Mouse (Mus musculus): ENCODE measurements around the gene Tmem248. TPM values are rescaled to one million over a fixed set of nuclear protein-coding genes. Genes with fewer than 3 reads are reported as not detected.

The Tmem248 gene
- total and polyA plus RNA-seq, 2 experiments, result 19.8 to 34.3 TPM

DNA sequence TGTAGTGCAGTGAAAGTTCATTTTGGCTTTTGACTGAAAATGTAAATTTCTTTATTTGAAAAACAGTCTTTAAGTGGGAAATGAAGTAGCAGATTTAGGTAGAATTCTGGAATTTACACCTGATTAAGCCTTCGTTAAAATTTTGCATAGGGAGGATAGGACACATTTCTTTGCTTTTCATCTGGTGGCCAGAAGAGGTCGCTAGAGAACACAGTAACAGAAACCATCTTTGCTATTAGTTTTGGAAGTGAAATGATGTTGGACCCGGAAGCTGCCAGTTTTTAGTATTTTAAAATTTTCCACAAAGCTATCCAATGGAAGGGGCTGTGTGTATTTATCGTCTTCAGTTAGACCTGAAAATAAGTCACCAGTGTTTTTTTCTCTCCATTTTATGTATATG is 58.6 kb downstream of the Tmem248 start:
- H3K36me3 ChIP-seq (ENCODE audit: control insufficient read depth, insufficient read depth, low read length), result peaks cover 19% of the 10 kb centered on the region
- H3K27me3 ChIP-seq (ENCODE audit: control insufficient read depth, insufficient read depth, low read length), result no peaks in the 10 kb centered on the region
- H3K27ac ChIP-seq (replicated peaks; ENCODE audit: insufficient read depth, low read depth, low read length), result no peak overlapping the region
- H3K79me2 ChIP-seq (ENCODE audit: control insufficient read depth, insufficient read depth, low read length), result no peaks in the 10 kb centered on the region
- no peak overlapping the region for H3K9ac ChIP-seq (ENCODE audit: low read depth, low read length)
- WGBS, result 44% methylated on average over 4 of the region's 4 CpGs
- H3K4me3 ChIP-seq (ENCODE audit: insufficient read depth, low read depth, low read length), result no peak overlapping the region
- DNase-seq (ENCODE audit: extremely low read depth, low read depth, low spot score), result peak; percentile 34
- H3K4me1 ChIP-seq (ENCODE audit: control insufficient read depth, insufficient read depth, low read length), result no peaks in the 10 kb centered on the region
- TF ChIP-seq POLR2A (IDR thresholded peaks at IDR 0.05; ENCODE audit: extremely low read depth, insufficient read depth, low read length) (no peak), CTCF (IDR thresholded peaks at IDR 0.05; ENCODE audit: low read depth, low read length) (peak; percentile 39; the same call in 1 of the 2 replicates)

DNA sequence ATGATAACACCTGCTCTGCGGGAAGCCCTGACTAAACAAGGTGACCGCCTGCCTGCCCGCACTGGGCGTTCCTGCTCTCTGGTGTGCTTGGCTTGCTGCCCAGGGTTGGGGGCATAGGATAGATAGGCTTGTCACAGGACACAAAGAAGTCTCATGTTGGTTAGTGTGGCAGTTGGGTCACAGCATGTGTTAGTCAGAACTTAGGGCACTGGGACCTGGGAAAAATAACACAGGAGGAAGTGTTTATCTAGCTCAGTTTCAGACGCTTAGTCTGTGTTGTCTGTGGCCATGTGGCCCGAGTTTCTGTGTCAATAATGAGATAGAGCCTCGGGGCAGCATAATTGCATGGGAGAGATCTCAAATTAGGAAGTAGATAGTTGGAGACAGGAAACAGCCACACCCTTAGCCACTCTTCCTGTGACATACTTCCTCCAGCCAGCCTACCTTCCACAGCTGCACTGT is 61.2 kb downstream of the Tmem248 start:
- H3K36me3 ChIP-seq (ENCODE audit: control insufficient read depth, insufficient read depth, low read length), result peaks cover 20% of the 10 kb centered on the region
- 80% methylated on average over 7 of the region's 7 CpGs for WGBS
- no peaks in the 10 kb centered on the region for H3K4me1 ChIP-seq (ENCODE audit: control insufficient read depth, insufficient read depth, low read length)
- H3K27ac ChIP-seq (replicated peaks; ENCODE audit: insufficient read depth, low read depth, low read length), result 0 out of 2 replicates have a peak overlapping the region, but pooled peaks have one; percentile 4
- no peaks in the 10 kb centered on the region for H3K27me3 ChIP-seq (ENCODE audit: control insufficient read depth, insufficient read depth, low read length)
- no peak for TF ChIP-seq CTCF (IDR thresholded peaks at IDR 0.05; ENCODE audit: low read depth, low read length)
- DNase-seq (ENCODE audit: extremely low read depth, low read depth, low spot score), result no peak
- no peak overlapping the region for H3K9ac ChIP-seq (ENCODE audit: low read depth, low read length)
- H3K79me2 ChIP-seq (ENCODE audit: control insufficient read depth, insufficient read depth, low read length), result no peaks in the 10 kb centered on the region
- no peak overlapping the region for H3K4me3 ChIP-seq (ENCODE audit: insufficient read depth, low read depth, low read length)

DNA sequence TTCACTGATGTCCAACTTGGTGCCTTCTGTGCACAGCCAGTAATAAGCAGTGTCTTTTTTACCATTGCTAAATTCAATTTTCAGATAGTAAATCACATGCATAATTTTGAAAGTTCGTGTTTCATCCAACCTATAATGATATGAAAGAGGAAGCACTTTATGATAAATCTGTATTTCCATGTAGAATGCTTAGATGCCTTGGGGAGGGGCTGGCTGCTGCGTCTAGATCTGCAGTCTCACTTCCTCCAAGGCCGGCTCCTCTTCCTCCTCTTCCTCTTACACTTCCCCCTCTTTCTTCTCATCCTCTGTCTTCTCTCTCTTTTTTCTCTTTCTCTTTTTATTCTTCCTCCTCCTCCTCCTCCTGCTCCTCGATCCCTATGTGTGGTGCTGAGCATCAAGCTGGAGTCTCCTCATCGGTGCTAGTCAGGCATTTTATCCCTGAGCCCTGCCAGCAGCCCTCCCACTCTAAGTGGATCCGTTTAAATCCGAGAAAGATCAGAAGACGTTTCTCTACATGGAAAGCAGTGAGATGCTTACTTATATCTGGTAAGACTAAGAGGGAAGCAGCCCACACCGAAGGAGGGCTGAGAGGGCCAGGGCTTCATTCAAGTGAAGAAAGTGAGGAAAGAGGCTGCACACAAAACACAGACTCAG is 66.3 kb downstream of the Tmem248 start:
- no peak overlapping the region for H3K27ac ChIP-seq (replicated peaks; ENCODE audit: insufficient read depth, low read depth, low read length)
- no peaks in the 10 kb centered on the region for H3K79me2 ChIP-seq (ENCODE audit: control insufficient read depth, insufficient read depth, low read length)
- no peak for TF ChIP-seq CTCF (IDR thresholded peaks at IDR 0.05; ENCODE audit: low read depth, low read length)
- TF ChIP-seq POLR2A (IDR thresholded peaks at IDR 0.05; ENCODE audit: extremely low read depth, insufficient read depth, low read length), result no peak
- H3K27me3 ChIP-seq (ENCODE audit: control insufficient read depth, insufficient read depth, low read length), result no peaks in the 10 kb centered on the region
- no peak overlapping the region for H3K9ac ChIP-seq (ENCODE audit: low read depth, low read length)
- no peak overlapping the region for H3K4me3 ChIP-seq (ENCODE audit: insufficient read depth, low read depth, low read length)
- H3K36me3 ChIP-seq (ENCODE audit: control insufficient read depth, insufficient read depth, low read length), result peaks cover 12% of the 10 kb centered on the region
- WGBS, result 86% methylated on average over 9 of the region's 9 CpGs
- H3K4me1 ChIP-seq (ENCODE audit: control insufficient read depth, insufficient read depth, low read length), result no peaks in the 10 kb centered on the region
- DNase-seq (ENCODE audit: extremely low read depth, low read depth, low spot score), result no peak

DNA sequence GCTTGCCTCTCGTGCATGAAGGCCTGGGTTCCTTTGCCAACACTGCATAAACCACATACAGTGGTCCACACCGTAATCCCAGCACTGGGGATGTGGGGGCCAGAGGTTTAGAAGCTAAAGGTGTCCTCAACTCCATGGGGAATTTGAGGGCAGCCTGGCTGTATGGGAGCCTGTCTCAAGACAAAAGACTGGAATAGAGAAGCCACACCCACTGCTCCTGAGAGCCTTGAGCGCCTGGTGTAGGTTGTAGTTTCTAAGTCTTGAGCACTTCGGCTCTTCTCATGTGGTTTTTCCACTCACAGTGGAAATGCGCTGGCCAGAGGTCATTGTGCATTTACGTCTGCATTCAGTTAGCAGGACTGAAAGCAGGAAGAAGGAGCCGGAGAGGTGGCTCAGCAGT is 71.2 kb downstream of the Tmem248 start:
- Histone ChIP-seq H3K36me3 (ENCODE audit: control insufficient read depth, insufficient read depth, low read length) (peaks cover 8% of the 10 kb centered on the region), H3K4me1 (ENCODE audit: control insufficient read depth, insufficient read depth, low read length) (no peaks in the 10 kb centered on the region), H3K4me3 (ENCODE audit: insufficient read depth, low read depth, low read length) (no peak overlapping the region), H3K27ac (replicated peaks; ENCODE audit: insufficient read depth, low read depth, low read length) (no peak overlapping the region), H3K9ac (ENCODE audit: low read depth, low read length) (no peak overlapping the region), H3K27me3 (ENCODE audit: control insufficient read depth, insufficient read depth, low read length) (no peaks in the 10 kb centered on the region), H3K79me2 (ENCODE audit: control insufficient read depth, insufficient read depth, low read length) (no peaks in the 10 kb centered on the region)
- WGBS, result 97% methylated on average over 7 of the region's 7 CpGs
- TF ChIP-seq POLR2A (IDR thresholded peaks at IDR 0.05; ENCODE audit: extremely low read depth, insufficient read depth, low read length) (no peak), CTCF (IDR thresholded peaks at IDR 0.05; ENCODE audit: low read depth, low read length) (no peak)
- DNase-seq (ENCODE audit: extremely low read depth, low read depth, low spot score), result no peak

DNA sequence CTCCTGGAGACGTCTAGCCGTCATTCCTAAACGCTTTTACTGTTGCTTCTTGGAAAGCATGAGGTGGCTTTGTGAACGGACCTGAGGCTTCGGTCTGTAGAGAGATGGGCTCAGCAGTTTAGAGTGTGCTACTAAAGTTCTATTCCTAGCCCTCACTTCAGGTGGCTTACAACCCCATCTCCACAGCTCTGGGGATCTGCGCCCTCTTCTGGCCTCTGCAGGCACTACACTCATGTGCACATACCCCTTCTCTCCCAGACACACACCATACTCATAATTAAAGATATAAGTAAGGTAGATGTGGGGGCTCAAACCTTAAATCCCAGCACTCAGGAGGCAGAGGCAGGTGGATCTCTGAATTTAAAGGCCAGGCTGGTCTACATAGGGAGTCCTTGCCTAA is 73.4 kb downstream of the Tmem248 start:
- H3K4me3 ChIP-seq (ENCODE audit: insufficient read depth, low read depth, low read length), result no peak overlapping the region
- DNase-seq (ENCODE audit: extremely low read depth, low read depth, low spot score), result no peak
- 98% methylated on average over 6 of the region's 6 CpGs for WGBS
- no peak overlapping the region for H3K9ac ChIP-seq (ENCODE audit: low read depth, low read length)
- H3K27me3 ChIP-seq (ENCODE audit: control insufficient read depth, insufficient read depth, low read length), result no peaks in the 10 kb centered on the region
- H3K79me2 ChIP-seq (ENCODE audit: control insufficient read depth, insufficient read depth, low read length), result no peaks in the 10 kb centered on the region
- peaks cover 5% of the 10 kb centered on the region; the same call in 1 of the 2 replicates for H3K36me3 ChIP-seq (ENCODE audit: control insufficient read depth, insufficient read depth, low read length)
- no peaks in the 10 kb centered on the region for H3K4me1 ChIP-seq (ENCODE audit: control insufficient read depth, insufficient read depth, low read length)
- peak; percentile 25; the same call in 1 of the 2 replicates for TF ChIP-seq CTCF (IDR thresholded peaks at IDR 0.05; ENCODE audit: low read depth, low read length)
- no peak for TF ChIP-seq POLR2A (IDR thresholded peaks at IDR 0.05; ENCODE audit: extremely low read depth, insufficient read depth, low read length)
- H3K27ac ChIP-seq (replicated peaks; ENCODE audit: insufficient read depth, low read depth, low read length), result no peak overlapping the region

DNA sequence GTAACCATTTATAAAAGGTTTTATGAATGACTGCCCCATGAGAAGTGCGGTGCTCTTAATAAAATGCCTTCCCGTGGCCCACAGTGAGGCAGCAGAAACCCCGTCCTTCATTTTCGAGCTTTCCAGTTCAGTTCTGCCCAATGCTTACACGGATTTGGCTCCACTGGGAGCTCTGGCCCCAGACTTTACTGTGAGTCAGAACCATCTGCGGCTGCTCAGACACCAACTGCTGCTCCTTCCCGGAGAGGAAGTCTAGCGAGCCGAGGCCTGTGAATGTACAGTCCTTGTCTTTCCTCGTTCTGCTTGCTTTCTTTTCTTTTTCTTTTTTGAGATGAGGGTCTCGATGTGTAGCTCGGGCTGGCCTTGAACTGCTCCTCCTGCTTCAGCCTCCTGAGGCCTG is 73.9 kb downstream of the Tmem248 start:
- no peak for TF ChIP-seq POLR2A (IDR thresholded peaks at IDR 0.05; ENCODE audit: extremely low read depth, insufficient read depth, low read length)
- no peak for TF ChIP-seq CTCF (IDR thresholded peaks at IDR 0.05; ENCODE audit: low read depth, low read length)
- Histone ChIP-seq H3K79me2 (ENCODE audit: control insufficient read depth, insufficient read depth, low read length) (no peaks in the 10 kb centered on the region), H3K27me3 (ENCODE audit: control insufficient read depth, insufficient read depth, low read length) (no peaks in the 10 kb centered on the region), H3K27ac (replicated peaks; ENCODE audit: insufficient read depth, low read depth, low read length) (no peak overlapping the region), H3K36me3 (ENCODE audit: control insufficient read depth, insufficient read depth, low read length) (peaks cover 5% of the 10 kb centered on the region; the same call in 1 of the 2 replicates), H3K9ac (ENCODE audit: low read depth, low read length) (no peak overlapping the region), H3K4me3 (ENCODE audit: insufficient read depth, low read depth, low read length) (no peak overlapping the region), H3K4me1 (ENCODE audit: control insufficient read depth, insufficient read depth, low read length) (no peaks in the 10 kb centered on the region)
- WGBS, result 96% methylated on average over 12 of the region's 12 CpGs
- no peak for DNase-seq (ENCODE audit: extremely low read depth, low read depth, low spot score)

Data from liver, adult 2 months (tissue).